Mouse (Mus musculus): ENCODE results near the gene Heatr3.
"Not testable (repeated sequence)": the region's sequence is repeated elsewhere in the genome, so short reads cannot be mapped to it uniquely, and the experiment has no call there.

GRCm38 (mm10) chr8:88209930-88210827 is 72.5 kb downstream of the Heatr3 start:
- not testable (repeated sequence) for TF ChIP-seq POLR2A (IDR thresholded peaks at IDR 0.05; ENCODE audit: borderline replicate concordance, low read depth, low read length); CTCF (IDR thresholded peaks at IDR 0.05; ENCODE audit: low read depth, low read length)

Data from bone marrow macrophage, adult 2 months (primary cell).